Mouse (Mus musculus): ENCODE measurements around the gene Babam2. TPM values are rescaled to one million over a fixed set of nuclear protein-coding genes. Genes with fewer than 3 reads are reported as not detected.

Gene Babam2
- polyA plus RNA-seq, 1 experiment = 38.7 TPM

DNA sequence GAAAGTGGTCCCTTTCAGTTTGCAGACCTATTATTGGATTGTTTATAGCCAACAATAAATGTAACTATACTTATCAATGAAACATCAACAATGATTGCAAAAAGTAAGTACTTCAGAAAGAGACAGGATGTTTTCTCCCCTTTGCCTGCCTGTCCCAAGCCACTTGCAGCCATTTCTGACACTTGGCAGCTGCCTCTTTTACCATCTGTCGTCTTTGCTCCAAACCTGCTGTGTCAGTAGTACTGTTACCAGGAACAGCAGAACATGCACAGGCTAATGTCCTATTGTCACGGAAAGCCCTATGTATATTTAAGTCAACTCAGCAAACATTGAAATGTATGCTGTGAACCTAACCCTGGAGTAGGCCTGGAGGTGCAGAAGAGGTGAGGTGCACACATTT is 339.4 kb downstream of the Babam2 start:
- Histone ChIP-seq H3K4me3 (ENCODE audit: insufficient read depth, low read depth, low read length) (no peak overlapping the region), H3K27ac (ENCODE audit: insufficient read depth, low read depth, low read length) (no peak overlapping the region), H3K36me3 (ENCODE audit: control insufficient read depth, insufficient read depth, low read length) (no peaks in the 10 kb centered on the region), H3K4me1 (ENCODE audit: control insufficient read depth, insufficient read depth, low read length) (no peaks in the 10 kb centered on the region), H3K27me3 (replicated peaks; ENCODE audit: control insufficient read depth, insufficient read depth, low read length) (no peaks in the 10 kb centered on the region)
- no peak for DNase-seq
- 80% methylated on average over 2 of the region's 2 CpGs for WGBS
- no peak for TF ChIP-seq POLR2A (IDR thresholded peaks at IDR 0.05; ENCODE audit: low read depth, low read length)
- no peak for TF ChIP-seq CTCF (conservative IDR thresholded peaks at IDR 0.05; ENCODE audit: insufficient read depth, insufficient read length, low read depth, low read length)

DNA sequence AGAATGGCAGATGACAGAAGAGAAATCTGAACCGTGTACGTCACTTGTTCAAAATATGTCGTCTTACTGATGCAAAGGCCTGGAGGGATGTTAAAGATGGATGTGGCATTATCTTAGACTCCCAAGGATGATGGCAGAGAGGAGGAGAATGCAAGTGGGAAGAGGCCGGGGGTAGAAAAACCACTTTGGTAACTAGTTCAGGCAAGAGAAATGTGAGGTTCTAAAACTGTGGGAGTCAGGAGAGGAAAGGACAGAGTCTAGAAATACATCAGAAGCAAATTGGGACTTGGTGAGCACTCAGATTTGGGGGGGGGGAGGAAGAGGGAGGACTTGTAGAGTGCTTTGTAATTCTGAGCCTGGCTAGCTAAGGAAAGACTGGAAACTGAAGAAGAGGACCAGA is 340.1 kb downstream of the Babam2 start:
- Histone ChIP-seq H3K4me3 (ENCODE audit: insufficient read depth, low read depth, low read length) (no peak overlapping the region), H3K27ac (ENCODE audit: insufficient read depth, low read depth, low read length) (no peak overlapping the region), H3K4me1 (ENCODE audit: control insufficient read depth, insufficient read depth, low read length) (no peaks in the 10 kb centered on the region), H3K36me3 (ENCODE audit: control insufficient read depth, insufficient read depth, low read length) (no peaks in the 10 kb centered on the region), H3K27me3 (replicated peaks; ENCODE audit: control insufficient read depth, insufficient read depth, low read length) (no peaks in the 10 kb centered on the region)
- TF ChIP-seq POLR2A (IDR thresholded peaks at IDR 0.05; ENCODE audit: low read depth, low read length) (no peak), CTCF (conservative IDR thresholded peaks at IDR 0.05; ENCODE audit: insufficient read depth, insufficient read length, low read depth, low read length) (no peak)
- WGBS = 97% methylated on average over 4 of the region's 4 CpGs
- no peak for DNase-seq

DNA sequence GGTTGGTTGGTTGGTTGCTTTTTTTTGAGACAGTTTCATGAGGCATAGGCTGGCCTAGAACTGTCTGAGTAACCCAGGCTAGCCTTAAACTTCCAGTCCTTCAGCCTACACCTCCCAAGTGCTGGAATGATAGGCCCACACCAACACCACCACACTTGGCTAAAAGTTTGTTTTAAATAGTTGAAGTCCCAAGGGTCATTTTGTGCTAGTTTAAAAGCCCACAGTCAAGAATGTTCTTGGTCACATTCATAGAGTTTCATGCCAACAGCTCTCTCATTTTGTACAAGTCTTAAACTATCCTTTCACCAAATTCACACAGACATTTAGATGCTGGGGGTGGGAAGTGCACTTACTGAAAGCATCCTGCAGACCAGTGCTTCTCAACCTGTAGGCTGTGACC is 341.5 kb downstream of the Babam2 start:
- no peak overlapping the region for H3K4me3 ChIP-seq (ENCODE audit: insufficient read depth, low read depth, low read length)
- H3K27ac ChIP-seq (ENCODE audit: insufficient read depth, low read depth, low read length) = no peak overlapping the region
- H3K36me3 ChIP-seq (ENCODE audit: control insufficient read depth, insufficient read depth, low read length) = no peaks in the 10 kb centered on the region
- H3K4me1 ChIP-seq (ENCODE audit: control insufficient read depth, insufficient read depth, low read length) = no peaks in the 10 kb centered on the region
- H3K27me3 ChIP-seq (replicated peaks; ENCODE audit: control insufficient read depth, insufficient read depth, low read length) = no peaks in the 10 kb centered on the region
- TF ChIP-seq POLR2A (IDR thresholded peaks at IDR 0.05; ENCODE audit: low read depth, low read length) (no peak), CTCF (conservative IDR thresholded peaks at IDR 0.05; ENCODE audit: insufficient read depth, insufficient read length, low read depth, low read length) (no peak)
- no peak for DNase-seq

DNA sequence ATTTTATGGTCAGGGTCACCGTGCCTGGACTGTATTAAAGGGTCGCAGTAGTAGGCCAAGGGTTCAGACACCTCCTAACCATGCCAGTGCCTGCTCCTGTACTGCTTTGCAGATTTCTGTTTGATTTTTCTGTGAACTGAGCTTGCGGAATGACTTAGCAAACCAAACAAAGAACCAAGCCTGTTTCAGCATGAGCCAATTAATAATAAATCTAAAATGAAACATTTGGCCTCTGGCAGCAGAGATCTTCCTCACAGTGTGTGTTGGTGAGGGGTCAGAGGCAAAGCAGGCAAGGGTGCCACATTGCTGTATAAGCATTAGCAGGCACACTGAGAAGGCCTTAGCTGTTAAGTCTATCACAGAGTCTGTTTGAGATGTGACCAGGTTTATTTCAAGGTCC is 342.0 kb downstream of the Babam2 start:
- TF ChIP-seq POLR2A (IDR thresholded peaks at IDR 0.05; ENCODE audit: low read depth, low read length) = no peak
- no peak for TF ChIP-seq CTCF (conservative IDR thresholded peaks at IDR 0.05; ENCODE audit: insufficient read depth, insufficient read length, low read depth, low read length)
- Histone ChIP-seq H3K4me1 (ENCODE audit: control insufficient read depth, insufficient read depth, low read length) (no peaks in the 10 kb centered on the region), H3K27ac (ENCODE audit: insufficient read depth, low read depth, low read length) (no peak overlapping the region), H3K36me3 (ENCODE audit: control insufficient read depth, insufficient read depth, low read length) (no peaks in the 10 kb centered on the region), H3K27me3 (replicated peaks; ENCODE audit: control insufficient read depth, insufficient read depth, low read length) (no peaks in the 10 kb centered on the region), H3K4me3 (ENCODE audit: insufficient read depth, low read depth, low read length) (no peak overlapping the region)
- no peak for DNase-seq
- 80% methylated on average over 3 of the region's 3 CpGs for WGBS

DNA sequence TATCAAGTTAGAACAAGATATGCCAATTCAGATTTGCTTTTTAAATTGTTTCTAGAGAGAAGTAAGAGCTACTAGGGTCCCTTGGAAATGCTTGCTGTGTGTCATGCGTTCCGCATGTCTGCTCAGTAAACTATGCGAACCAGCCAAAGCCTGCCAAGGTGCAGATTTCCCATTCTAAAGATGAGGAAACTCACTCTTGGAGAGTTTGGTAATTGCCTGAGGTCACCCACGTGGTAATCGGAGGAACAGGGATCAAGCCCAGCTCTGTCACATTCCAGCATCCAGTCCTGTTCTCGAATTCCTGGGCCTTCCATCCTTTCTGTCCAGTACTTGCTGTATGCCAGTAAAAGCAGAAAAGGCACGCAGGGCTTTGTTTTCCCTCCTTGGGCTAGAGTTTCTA is 345.7 kb downstream of the Babam2 start:
- WGBS = 68% methylated on average over 7 of the region's 7 CpGs
- Histone ChIP-seq H3K27ac (ENCODE audit: insufficient read depth, low read depth, low read length) (no peak overlapping the region), H3K27me3 (replicated peaks; ENCODE audit: control insufficient read depth, insufficient read depth, low read length) (no peaks in the 10 kb centered on the region), H3K36me3 (ENCODE audit: control insufficient read depth, insufficient read depth, low read length) (no peaks in the 10 kb centered on the region), H3K4me3 (ENCODE audit: insufficient read depth, low read depth, low read length) (no peak overlapping the region), H3K4me1 (ENCODE audit: control insufficient read depth, insufficient read depth, low read length) (no peaks in the 10 kb centered on the region)
- TF ChIP-seq CTCF (conservative IDR thresholded peaks at IDR 0.05; ENCODE audit: insufficient read depth, insufficient read length, low read depth, low read length) (no peak), POLR2A (IDR thresholded peaks at IDR 0.05; ENCODE audit: low read depth, low read length) (no peak)
- no peak for DNase-seq

DNA sequence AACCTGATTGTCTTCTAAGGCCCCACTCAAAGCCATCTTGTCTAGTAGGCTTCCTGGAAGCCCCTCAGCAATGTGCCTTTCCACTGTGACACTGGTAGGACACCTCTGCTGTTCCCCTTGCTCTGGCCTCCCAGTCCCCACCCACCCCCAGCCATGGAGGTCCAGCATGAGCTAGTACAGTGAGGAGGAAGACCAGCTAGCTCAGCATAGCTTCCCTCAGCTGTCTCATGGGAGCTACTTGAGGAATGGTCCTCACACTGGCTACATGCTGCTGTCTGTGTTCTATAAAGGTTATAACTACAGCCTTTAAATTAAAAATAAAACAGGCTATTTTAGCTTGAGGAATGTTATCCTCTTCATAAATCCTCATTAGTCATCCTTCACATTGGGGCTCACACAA is 346.5 kb downstream of the Babam2 start:
- no peaks in the 10 kb centered on the region for H3K36me3 ChIP-seq (ENCODE audit: control insufficient read depth, insufficient read depth, low read length)
- H3K4me1 ChIP-seq (ENCODE audit: control insufficient read depth, insufficient read depth, low read length) = no peaks in the 10 kb centered on the region
- no peak for TF ChIP-seq POLR2A (IDR thresholded peaks at IDR 0.05; ENCODE audit: low read depth, low read length)
- no peak for TF ChIP-seq CTCF (conservative IDR thresholded peaks at IDR 0.05; ENCODE audit: insufficient read depth, insufficient read length, low read depth, low read length)
- no peaks in the 10 kb centered on the region for H3K27me3 ChIP-seq (replicated peaks; ENCODE audit: control insufficient read depth, insufficient read depth, low read length)
- no peak for DNase-seq
- H3K27ac ChIP-seq (ENCODE audit: insufficient read depth, low read depth, low read length) = no peak overlapping the region
- no peak overlapping the region for H3K4me3 ChIP-seq (ENCODE audit: insufficient read depth, low read depth, low read length)

DNA sequence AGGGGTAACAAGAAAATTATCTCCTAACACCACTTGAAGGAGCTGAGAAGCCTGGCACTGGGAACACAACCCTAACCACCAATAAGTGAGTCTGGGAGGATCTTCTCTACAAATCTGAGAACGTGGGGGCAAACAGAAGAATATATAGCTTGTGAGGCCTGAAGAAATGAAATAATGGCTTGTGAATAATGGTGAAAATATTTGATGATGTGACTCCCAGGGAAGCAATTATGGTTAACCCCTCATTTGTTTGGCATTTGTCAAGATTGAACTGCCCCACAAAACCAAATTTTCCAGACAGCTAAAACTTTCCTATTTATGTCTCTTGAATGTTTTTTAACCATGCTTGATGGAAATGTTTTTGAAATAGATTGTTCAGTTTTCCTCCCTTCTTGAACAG is 354.4 kb downstream of the Babam2 start:
- TF ChIP-seq CTCF (conservative IDR thresholded peaks at IDR 0.05; ENCODE audit: insufficient read depth, insufficient read length, low read depth, low read length) (no peak), POLR2A (IDR thresholded peaks at IDR 0.05; ENCODE audit: low read depth, low read length) (no peak)
- H3K4me3 ChIP-seq (ENCODE audit: insufficient read depth, low read depth, low read length) = no peak overlapping the region
- no peak overlapping the region for H3K27ac ChIP-seq (ENCODE audit: insufficient read depth, low read depth, low read length)
- 81% methylated on average over 1 of the region's 1 CpGs for WGBS
- H3K27me3 ChIP-seq (replicated peaks; ENCODE audit: control insufficient read depth, insufficient read depth, low read length) = no peaks in the 10 kb centered on the region
- H3K36me3 ChIP-seq (ENCODE audit: control insufficient read depth, insufficient read depth, low read length) = no peaks in the 10 kb centered on the region
- no peak for DNase-seq
- 0 out of 2 replicates have a peak, but pooled peaks cover 2% of the 10 kb centered on the region for H3K4me1 ChIP-seq (ENCODE audit: control insufficient read depth, insufficient read depth, low read length)

DNA sequence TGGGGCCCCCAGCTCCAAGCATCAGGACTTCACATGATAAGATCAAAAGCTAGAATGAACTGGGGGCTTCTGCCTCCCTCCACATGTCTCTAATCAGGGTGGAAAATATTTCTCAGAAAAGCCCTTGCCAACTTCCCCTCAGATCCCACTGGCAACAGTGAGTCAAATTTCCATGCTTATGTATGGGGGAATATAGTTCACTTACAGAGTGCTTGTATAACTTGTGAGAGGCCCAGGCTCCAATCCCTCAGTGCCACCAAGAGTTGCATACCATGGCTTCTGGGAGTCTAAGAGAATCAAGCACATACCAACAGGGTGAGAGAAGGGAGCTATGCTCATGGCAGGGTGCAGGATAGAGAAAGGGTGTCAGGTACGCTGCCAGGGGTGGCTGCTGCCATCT is 355.0 kb downstream of the Babam2 start:
- H3K36me3 ChIP-seq (ENCODE audit: control insufficient read depth, insufficient read depth, low read length) = no peaks in the 10 kb centered on the region
- no peaks in the 10 kb centered on the region for H3K27me3 ChIP-seq (replicated peaks; ENCODE audit: control insufficient read depth, insufficient read depth, low read length)
- H3K4me1 ChIP-seq (ENCODE audit: control insufficient read depth, insufficient read depth, low read length) = 0 out of 2 replicates have a peak, but pooled peaks cover 2% of the 10 kb centered on the region
- 100% methylated on average over 1 of the region's 1 CpGs for WGBS
- DNase-seq = no peak
- TF ChIP-seq CTCF (conservative IDR thresholded peaks at IDR 0.05; ENCODE audit: insufficient read depth, insufficient read length, low read depth, low read length) (no peak), POLR2A (IDR thresholded peaks at IDR 0.05; ENCODE audit: low read depth, low read length) (no peak)
- no peak overlapping the region for H3K27ac ChIP-seq (ENCODE audit: insufficient read depth, low read depth, low read length)
- H3K4me3 ChIP-seq (ENCODE audit: insufficient read depth, low read depth, low read length) = no peak overlapping the region

All from kidney, adult 2 months (tissue).